Mouse (Mus musculus): ENCODE data around the gene Nrap.

Nrap gene

DNA sequence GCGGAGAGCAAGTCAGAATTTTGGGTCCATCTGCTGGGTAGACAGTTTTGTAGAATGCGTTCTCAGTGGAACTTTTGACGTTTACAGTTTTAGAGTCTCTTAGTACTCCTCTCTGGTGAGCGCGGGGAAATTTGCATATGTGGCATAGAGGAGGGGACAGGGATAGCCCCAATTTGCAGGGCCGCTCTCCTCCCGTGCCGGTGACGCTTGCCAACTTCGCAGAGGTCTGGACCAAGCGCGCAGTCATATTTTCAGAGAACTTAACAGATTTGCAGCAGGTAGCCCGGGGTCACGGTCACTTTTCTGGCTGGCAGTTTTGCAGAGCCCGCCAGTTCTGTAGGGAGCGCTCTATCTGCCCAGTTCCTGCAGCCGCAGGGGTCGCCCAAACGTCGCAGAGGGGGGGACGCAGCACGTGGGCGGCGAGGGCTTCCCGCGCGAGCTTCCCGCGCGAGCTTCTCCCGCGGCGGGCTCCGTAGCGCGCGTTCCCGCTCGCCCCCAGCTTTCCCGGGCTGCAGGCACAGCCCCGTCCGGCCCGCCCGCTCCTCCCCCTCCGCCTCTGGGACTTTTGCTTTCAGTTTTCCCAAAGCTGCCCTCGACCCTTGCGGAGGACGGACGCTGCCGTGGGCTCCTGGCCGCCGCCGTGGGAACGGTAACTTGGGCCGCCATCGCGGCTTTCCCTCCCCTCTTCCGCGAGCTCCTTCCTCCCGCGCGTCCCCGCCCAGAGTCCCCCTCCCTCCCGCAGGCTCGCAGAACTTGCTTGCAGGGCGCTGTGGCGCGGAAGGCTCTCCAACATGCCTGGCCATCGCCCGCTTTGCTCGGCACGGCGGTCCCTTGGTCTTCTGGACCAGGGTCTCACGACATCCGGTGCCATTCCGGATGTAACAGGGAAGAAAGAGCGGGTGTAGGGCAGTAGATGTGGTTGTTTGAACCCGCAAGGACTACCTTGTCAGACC lies 7.1 kb upstream of the Nrap start, which contains the start of gene Casp7:
Gene Casp7, plus strand, starts transcription at position 461 of the 953 bp plus-strand sequence.
- peak; percentile 33 for DNase-seq (ENCODE audit: low spot score)

GRCm38 (mm10) chr19:56396227-56396626 lies 6.4 kb upstream of the Nrap start:
- DNase-seq (ENCODE audit: low spot score): no peak

DNA sequence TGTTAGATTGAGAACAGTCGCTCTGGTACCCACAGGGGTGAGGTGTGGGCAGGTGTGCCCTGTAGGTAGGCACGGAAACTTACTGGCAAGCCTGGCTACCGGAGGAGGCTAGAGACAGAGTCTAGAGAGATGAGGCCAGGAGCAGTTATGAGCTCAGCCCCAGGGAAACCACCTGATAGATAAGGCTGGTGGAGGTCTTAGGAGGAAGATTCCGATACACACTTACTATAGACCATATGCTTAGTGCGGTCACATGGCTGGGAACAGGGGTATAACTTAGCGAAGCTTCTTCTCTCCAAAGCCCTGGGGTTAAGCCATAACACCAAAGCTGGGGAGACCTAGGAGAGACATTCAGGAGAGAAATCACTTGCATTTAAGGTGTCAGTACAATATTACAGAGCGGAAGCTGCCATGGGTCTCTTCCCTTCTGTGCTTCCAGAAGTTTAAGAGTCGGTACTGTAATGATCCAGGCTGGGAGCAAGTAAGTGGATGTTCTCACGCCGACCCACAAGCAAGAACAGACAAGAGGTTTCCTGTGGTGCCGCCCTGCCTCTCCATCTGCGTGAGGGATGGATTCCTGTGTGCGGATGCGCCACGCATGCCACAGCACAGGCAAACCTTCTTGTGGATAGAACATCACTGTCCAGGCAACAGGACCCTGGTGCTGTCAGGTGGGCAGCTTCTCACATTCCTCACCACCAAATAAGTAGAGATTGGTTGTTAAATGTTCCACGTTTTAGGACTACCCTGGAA lies 5.5 kb upstream of the Nrap start:
- DNase-seq (ENCODE audit: low spot score): no peak

DNA sequence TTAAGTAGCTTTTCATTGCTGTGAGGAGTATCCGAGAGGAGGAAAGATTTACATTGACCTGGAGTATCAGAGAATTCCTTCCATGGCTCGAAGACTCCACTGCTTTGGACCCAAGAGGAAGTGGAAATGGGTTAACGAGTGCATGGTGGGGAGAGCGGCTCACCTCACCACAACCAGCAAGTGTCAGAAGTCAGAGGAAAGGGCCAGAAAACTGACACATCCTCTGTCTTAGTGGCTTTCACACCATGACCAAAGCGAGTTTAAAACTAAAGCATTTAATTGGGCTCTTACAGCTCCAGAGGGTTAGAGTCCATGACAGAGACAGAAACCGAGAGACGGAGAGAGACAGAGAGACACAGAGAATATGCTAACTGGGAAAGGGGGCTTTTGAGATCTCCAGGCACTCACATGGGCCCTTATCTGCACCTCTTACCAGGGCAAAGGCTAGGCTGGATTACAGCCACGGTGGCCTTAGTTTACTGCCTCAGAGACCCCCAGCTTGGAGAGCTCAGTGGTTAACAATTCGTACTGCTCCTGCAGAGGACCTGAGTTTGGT lies 3.6 kb upstream of the Nrap start:
- DNase-seq (ENCODE audit: low spot score): no peak

DNA sequence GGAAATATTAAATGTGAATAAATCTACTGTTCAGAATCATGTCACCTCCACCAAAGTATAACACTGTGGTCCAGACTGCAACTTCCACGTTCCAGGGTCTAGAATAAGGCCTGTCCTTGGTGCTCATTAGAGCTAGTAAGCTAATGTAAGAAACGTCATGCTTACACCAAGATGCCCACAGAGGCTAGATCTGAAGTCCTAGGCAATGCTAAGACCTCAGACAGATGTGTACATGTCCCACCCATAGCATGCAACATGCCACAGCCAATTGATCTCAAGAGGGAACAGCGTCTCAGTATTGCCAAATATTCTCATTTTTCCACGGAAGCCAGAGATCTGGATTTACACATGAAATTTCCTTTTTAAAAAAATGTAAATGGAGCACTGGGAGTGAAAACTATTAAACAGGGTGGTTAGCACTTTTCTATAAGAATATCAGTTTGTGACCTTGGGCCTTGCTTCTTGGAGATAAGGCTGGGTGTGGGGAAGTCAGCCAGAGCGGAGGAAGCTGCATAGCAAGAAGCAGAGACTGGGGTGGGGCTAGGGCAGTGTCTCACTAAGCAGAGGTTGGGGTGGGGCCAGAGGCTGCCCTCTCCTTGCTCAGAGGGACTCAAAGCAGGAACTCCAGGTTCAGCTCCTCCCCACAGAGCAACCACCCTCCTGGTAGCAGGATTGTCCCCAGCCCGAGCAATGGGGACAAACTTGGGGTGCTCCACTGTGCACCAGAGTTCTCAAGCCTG lies 1.6 kb upstream of the Nrap start:
- no peak for DNase-seq (ENCODE audit: low spot score)

- no peak for DNase-seq (ENCODE audit: low spot score)
Measured at GRCm38 (mm10) chr19:56389176-56389575, 661 bp downstream of the Nrap start.

GRCm38 (mm10) chr19:56387726-56388302 lies 2.0 kb downstream of the Nrap start:
- no peak for DNase-seq (ENCODE audit: low spot score)

DNA sequence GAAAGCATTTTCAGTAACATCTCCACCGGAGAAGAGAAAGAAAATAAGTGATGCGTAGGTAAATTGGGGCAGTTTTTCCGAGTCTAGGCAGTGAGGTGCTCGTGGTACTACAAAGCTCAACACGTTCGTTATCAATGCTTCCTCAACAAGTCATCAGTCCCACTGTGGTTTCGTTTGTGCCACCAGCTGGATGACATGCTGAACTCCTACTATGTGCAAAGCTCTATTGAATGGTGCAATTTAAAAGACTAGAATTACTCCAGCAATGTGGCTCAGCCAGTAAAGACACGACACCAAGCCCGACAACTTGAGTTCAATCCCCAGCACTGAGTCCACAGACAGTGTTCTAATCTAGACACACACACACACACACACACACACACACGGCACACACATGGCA lies 3.7 kb downstream of the Nrap start:
- no peak for DNase-seq (ENCODE audit: low spot score)

GRCm38 (mm10) chr19:56385546-56385945 lies 4.3 kb downstream of the Nrap start:
- DNase-seq (ENCODE audit: low spot score): no peak

DNA sequence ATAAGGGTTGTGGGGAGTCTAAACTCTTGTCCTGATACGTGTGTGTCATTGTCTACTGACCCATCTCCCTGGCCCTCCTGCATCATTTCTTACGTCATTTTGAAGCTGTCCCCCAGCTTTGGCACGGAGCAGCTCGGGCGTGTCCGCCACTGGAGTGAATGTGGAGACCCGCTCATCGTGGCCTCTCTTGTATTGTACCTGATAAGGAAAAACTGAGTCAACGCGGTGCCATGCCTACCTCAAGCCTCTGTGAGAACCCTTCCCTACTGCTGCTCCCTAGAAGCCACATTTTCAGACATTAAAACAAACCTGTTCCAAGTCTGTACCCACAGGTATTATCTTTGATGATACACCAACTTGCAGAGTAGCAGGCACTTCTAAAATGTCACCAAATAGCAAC lies 8.4 kb downstream of the Nrap start:
- no peak for DNase-seq (ENCODE audit: low spot score)

DNA sequence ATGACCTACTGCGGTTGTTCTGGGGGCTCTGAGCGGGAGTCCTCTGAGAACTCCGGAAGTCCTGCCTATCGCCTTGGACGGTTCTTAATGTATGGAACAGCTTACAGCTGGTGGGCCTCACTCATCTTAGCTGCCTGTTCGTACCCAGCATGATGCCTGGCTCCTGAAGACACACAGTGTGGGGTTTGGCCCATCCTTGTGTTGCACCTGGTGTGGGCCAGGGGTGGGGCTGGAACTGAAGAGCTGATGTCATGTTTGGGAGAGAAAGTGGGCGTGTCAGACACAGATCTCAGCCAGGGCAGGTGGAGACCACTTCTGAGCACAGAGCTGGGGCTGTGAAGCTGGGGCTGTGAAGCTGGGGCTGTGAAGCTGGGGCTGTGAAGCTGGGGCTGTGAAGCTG lies 9.5 kb downstream of the Nrap start:
- DNase-seq (ENCODE audit: low spot score): no peak

- DNase-seq (ENCODE audit: low spot score): no peak
Measured at GRCm38 (mm10) chr19:56378554-56379172, 11.2 kb downstream of the Nrap start.

GRCm38 (mm10) chr19:56378007-56378406 lies 11.8 kb downstream of the Nrap start:
- no peak for DNase-seq (ENCODE audit: low spot score)

GRCm38 (mm10) chr19:56374011-56374410 lies 15.8 kb downstream of the Nrap start:
- no peak for DNase-seq (ENCODE audit: low spot score)

- no peak for DNase-seq (ENCODE audit: low spot score)
Measured at GRCm38 (mm10) chr19:56373246-56373645, 16.6 kb downstream of the Nrap start.

DNA sequence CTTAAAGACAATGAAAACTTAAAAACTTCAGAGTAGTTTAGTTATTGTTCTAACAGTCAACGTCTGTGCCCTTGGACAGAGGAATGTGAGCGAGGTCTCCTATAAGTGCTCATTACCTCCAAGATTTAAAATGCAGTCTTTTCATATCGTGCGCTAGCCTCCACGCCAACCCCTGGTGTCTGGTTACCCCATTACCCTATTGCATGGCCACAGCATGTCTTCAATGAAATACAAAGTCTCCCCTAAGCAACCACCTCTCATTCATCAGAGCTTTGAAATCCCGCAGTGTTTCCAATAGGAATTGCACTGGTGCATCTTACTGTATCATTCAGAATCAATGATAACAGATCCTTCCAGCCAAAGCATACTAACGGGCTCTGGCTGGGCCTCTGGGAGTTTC lies 17.6 kb downstream of the Nrap start:
- no peak for DNase-seq (ENCODE audit: low spot score)

DNA sequence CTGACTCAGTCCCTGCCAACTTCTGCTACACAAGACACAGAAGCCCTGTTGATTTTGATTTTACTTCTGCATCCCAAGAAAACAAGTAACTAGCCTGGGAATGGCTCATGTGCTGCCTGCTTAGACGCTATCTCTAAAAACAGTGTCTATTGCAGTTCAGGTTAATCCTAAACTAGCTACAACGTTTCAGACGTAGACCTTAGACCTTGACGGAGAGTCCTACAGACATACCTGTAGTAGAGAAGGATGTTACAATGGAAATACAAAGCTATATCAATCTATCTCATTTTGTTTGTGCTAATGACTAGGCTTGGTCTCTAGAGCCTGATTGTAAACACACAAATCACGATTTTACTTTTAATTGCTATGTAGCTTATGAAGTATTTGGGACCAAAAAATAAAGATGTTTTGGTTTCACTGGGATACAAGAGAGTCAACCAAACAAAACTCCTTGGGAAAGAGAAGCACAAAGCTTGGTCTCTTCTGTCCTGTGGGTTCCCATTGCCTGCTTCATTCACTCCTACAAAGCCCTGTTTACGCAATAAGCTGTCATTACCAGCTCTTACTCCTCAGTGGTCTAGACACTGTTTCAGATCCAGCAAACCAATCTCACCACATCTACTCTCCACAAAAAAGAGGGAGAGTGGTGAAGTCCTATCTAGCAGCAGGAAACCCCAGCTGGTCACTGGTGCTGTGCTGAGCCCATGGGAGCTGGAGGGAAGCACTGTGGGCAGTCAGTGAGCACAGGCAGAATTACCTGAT lies 19.3 kb downstream of the Nrap start:
- no peak for DNase-seq (ENCODE audit: low spot score)

GRCm38 (mm10) chr19:56368912-56369311 lies 20.9 kb downstream of the Nrap start:
- no peak for DNase-seq (ENCODE audit: low spot score)

DNA sequence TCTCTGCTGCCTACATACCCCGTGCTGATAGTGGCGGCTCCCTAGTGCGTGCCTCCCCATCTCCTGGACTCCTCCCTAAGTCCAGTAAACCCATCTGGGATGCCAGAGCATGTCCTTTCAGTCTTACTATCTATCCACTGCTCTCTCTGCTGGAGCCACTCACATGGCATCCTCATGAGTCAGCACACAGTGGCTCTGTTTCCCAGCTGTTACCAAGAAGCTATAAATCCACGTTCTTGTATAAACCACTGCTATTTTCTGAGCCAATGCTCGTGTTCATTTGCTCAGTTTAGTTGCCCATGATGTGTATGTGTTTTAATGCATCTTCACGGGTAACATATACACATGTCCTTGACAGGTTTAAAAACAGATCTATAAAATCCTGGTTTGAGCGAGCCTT lies 22.1 kb downstream of the Nrap start:
- DNase-seq (ENCODE audit: low spot score): no peak

GRCm38 (mm10) chr19:56366625-56367024 lies 23.2 kb downstream of the Nrap start:
- DNase-seq (ENCODE audit: low spot score): no peak

DNA sequence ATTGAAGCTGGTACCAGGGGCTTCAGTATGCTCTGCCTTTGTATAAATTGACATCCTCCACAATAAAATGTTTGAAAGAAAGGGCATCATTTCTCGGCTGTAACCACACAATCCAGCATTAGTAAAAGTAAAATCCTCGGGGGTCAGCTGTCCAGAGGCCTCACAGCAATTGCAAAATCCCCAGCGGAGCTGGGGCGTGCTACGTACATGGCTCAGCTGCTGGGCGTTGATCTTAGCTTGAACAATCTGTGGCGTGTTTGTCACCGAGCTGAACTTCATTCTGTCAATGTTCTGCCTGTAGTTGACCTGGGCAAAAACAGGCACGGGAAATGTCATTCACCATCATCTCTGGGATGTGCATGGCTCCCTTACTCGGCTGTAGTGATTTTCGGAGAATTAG lies 23.7 kb downstream of the Nrap start:
- no peak for DNase-seq (ENCODE audit: low spot score)

Measured in ovary, postnatal 10 days (tissue).